Mouse (Mus musculus): ENCODE measurements around the gene Zbtb34. TPM values are rescaled to one million over a fixed set of nuclear protein-coding genes. Genes with fewer than 3 reads are reported as not detected.

Gene Zbtb34
- polyA plus RNA-seq, 1 experiment from 2014 or later = 9.3 TPM

Small RNA genes within 50 kb of the gene (microRNA-seq; reads per million reads assigned to microRNA genes)
- gene Gm25998 = not detected

Other genes starting within 250 kb of the Zbtb34 start
- 35.8 TPM in 2 replicates for gene Angptl2, start 215.3 kb downstream of the Zbtb34 start, polyA plus RNA-seq (2015; fragmentation: Nextera tagmentation; extraction: Ambion mirVana)
- gene Ralgps1, start 59.8 kb downstream of the Zbtb34 start, polyA plus RNA-seq (2015; fragmentation: Nextera tagmentation; extraction: Ambion mirVana) = 5.2 and 5.3 TPM in 2 replicates
- 17.8 TPM in 2 replicates for gene Zbtb43, start 37.2 kb upstream of the Zbtb34 start, polyA plus RNA-seq (2015; fragmentation: Nextera tagmentation; extraction: Ambion mirVana)
- gene Lmx1b, start 209.2 kb upstream of the Zbtb34 start, polyA plus RNA-seq (2015; fragmentation: Nextera tagmentation; extraction: Ambion mirVana) = 0.05 TPM in 1 of 2 replicates, not detected in the other